Mouse (Mus musculus): ENCODE measurements around the gene Atg2a.
"Not testable (repeated sequence)": the region's sequence is repeated elsewhere in the genome, so short reads cannot be mapped to it uniquely, and the experiment has no call there.

The Atg2a gene

GRCm38 (mm10) chr19:6296551-6297210 is 55.2 kb downstream of the Atg2a start:
- DNase-seq (ENCODE audit: low read depth, low spot score) = no peak

GRCm38 (mm10) chr19:6297641-6298040 is 56.2 kb downstream of the Atg2a start:
- no peak for DNase-seq (ENCODE audit: low read depth, low spot score)

GRCm38 (mm10) chr19:6299003-6299402 is 57.5 kb downstream of the Atg2a start:
- no peak for DNase-seq (ENCODE audit: low read depth, low spot score)

DNA sequence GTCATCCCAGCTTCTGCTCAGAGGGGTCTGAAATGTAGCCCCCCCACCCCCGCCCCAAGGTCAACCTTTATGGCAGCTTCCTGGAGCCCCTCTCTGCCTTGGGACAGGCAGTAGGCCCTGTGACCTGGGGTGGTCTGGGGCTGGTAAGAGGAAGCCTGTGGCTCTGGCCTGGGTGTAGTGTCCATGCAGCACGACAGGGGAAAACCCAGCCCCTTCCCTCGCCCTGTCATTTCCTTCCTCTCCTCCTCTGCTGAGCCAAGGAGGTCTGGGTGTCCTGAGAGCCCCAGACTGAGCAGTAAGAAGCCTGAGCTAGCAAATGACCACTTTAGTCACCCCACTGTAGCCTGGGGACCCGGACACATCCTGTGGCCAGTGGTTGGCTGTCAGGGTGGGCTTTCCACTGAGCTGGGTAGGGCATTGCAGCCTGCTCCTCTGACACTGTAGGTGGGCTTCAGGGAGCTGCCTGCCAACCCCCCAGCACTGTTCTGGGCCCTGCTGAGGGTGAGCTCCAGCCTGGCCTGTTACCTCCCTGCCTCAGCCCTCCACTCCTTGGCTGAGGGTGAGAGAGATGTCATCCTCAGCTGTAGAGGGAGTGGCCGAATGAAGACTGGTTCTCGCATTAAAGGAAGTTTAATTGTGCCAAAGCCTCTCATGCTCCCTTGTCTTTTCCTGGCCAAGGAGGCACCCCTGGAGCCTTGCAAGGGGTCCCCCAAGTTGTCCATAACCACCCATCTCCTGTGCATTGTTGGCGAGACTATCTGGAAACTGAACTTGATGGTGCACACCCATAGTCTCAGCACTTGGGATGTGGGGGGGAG is 58.2 kb downstream of the Atg2a start:
- no peak for DNase-seq (ENCODE audit: low read depth, low spot score)

GRCm38 (mm10) chr19:6300402-6300841 is 59.0 kb downstream of the Atg2a start:
- no peak for DNase-seq (ENCODE audit: low read depth, low spot score)

DNA sequence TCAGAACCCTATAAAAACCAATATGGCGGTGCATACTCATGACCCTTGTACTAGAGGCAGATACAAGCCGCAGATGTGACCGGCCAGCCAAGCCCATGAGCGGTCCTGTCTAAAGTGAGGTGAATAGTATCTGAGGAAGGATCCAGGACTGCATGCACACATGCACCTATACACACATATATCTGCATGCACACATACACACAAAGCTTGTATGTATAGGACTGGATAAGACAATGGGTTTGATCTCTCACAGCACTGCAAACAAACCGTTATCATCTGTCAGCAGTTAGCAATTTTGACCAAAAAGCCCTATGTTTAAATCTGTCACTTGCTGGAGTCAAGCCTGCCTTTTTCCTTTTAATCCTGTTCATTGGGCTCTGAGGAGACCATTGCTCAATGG is 60.6 kb downstream of the Atg2a start:
- no peak for DNase-seq (ENCODE audit: low read depth, low spot score)

DNA sequence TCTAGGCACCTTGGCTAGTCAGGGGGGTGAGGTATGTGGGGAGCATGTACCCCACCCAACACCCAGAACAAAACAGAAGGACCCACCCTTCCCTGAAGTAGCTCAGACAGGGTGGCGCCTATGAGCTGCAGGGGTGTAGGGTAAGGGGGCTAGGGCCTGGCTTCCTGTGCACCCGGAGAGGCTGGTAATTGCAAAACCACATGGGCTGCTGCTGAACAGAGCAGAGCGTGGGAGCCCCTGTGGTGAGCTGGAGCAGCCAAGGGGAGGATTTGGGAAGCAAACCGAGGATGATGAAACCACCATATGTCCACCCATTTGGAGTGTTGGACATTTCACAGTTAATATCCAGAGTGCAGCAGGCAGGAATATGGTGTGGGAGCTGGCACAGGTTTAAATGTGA is 61.1 kb downstream of the Atg2a start:
- DNase-seq (ENCODE audit: low read depth, low spot score) = no peak

- no peak for DNase-seq (ENCODE audit: low read depth, low spot score)
Observed at GRCm38 (mm10) chr19:6303831-6304230, 62.4 kb downstream of the Atg2a start.

GRCm38 (mm10) chr19:6304787-6305516 is 63.5 kb downstream of the Atg2a start:
- DNase-seq (ENCODE audit: low read depth, low spot score) = peak; percentile 63

GRCm38 (mm10) chr19:6305517-6306115 is 64.1 kb downstream of the Atg2a start:
- no peak for DNase-seq (ENCODE audit: low read depth, low spot score)

DNA sequence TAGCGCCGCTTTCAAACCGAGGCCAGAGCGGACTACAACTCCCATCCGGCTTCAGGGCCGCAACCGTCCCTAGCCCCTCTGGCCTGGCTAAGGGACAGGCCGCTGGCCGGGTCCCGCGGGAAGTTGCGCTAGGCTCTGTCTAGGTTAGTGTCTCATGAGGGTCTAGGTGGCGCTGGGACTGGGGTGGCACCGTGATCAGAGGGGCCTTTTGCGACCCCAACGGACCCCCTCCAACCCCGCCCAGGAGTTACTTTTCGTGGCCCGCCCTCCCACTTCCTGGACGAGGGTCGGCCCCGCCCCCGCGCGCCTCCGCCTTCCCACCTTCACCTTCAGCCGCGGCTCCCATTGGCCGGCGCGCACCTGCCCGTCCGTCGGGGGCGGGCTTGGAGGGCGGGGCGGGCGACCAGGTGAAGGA is 64.7 kb downstream of the Atg2a start, which contains the start of gene Cdc42bpg:
Gene Cdc42bpg (plus strand): TSS at position 320 of the 415 bp plus-strand sequence.
- peak; percentile 77 for DNase-seq (ENCODE audit: low read depth, low spot score)

DNA sequence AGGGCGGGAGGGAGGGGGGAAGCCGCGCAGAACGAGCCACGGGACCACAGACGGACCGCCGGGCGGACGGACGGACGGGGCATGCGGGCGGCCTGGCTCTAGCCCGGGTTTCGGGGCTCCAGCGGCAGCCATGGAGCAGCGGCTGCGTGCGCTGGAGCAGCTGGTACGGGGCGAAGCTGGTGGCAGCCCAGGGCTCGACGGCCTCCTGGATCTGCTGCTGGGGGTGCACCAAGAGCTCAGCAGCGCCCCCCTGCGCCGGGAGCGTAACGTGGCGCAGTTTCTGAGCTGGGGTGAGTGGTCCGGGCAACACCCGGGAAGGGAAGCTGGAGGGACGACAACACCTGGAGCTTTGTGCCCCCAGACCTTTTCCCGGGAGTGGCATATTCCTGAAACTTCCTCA is 65.1 kb downstream of the Atg2a start:
- peak; percentile 79 for DNase-seq (ENCODE audit: low read depth, low spot score)

DNA sequence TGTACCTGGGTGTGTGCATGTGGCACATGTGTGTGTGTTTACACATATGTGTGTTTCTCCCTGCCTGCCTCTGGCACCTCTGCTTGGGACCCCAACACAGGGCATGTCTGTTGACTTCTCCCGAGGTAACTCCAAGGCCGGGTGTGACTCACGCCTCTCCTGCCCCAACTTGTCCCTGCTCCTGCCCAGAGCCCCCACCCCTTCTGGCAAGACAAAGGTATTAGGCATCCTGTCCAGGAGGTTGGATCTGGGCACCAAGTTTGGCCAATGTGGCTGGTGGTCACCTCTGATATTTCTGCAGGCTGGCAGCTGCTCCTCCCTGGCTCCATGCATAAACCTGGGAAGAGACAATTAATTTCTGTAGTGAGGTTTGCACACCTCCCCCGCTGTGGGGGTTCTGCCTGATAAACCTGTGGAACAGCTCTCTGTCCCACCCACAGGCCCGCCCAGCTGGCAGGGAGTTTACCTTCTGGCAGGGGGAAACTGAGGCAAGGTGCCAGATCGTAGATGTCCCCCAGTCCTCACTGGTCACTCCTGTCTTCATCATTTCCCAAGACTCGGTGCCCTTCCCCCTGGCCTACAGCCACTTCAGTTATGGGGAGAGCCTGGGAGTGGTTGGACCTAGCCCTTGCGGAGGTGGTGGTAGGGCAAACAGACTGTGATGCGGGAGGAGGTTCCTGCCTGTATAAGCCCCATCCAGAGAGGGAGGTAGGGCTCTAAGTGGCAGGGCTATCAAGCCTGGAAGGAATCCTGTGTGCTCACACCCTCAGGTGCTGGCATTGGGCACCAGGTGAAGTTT is 66.5 kb downstream of the Atg2a start:
- no peak for DNase-seq (ENCODE audit: low read depth, low spot score)

- no peak for DNase-seq (ENCODE audit: low read depth, low spot score)
Observed at GRCm38 (mm10) chr19:6310181-6310580, 68.7 kb downstream of the Atg2a start.

DNA sequence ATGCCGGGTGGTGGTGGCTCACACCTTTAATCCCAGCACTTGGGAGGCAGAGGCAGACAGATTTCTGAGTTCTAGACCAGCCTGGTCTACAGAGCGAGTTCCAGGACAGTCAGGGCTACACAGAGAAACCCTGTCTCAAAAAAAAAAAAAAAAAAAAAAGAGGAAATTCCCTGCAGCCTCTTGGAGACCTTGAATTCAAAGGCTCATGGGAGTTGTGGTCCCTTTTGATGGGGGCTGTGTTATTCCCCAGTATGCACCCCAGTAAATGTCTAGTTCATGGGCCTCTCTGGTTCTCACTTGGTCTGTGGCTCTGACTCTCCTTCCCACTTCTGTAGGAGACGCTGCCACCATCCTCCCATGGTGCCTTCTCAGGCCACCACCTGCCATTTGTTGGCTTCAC is 70.3 kb downstream of the Atg2a start:
- DNase-seq (ENCODE audit: low read depth, low spot score) = not testable (repeated sequence)
